Mouse (Mus musculus) bone marrow macrophage, adult 2 months (primary cell): ENCODE data around the gene Svep1.

ENCODE experiments used
- CTCF ChIP-seq: IDR thresholded peaks from 2 replicates; pipeline ENCODE4 v1.5.1; 2012; ENCODE audit warnings: low read depth, mild to moderate bottlenecking, low read length, moderate library complexity
- POLR2A ChIP-seq: IDR thresholded peaks from 2 replicates; pipeline ENCODE4 v1.6.1; 2012; ENCODE audit warnings: mild to moderate bottlenecking, low read depth, low read length, borderline replicate concordance

GRCm38 (mm10) chr4:58003501-58003900, 203.2 kb downstream of the Svep1 start:
- no peak for TF ChIP-seq POLR2A
- TF ChIP-seq CTCF = no peak
